Mouse (Mus musculus) gonadal fat pad, adult 2 months (tissue): Measurements from ENCODE around the gene E2f4. TPM values are rescaled to one million over a fixed set of nuclear protein-coding genes. Genes with fewer than 3 reads are reported as not detected.

Experiments used
- DNase-seq: peaks from one replicate; pipeline ENCODE4 v3.0.0-alpha.2; 2012; ENCODE audit warnings: low read depth
- polyA plus RNA-seq: library from polyadenylated mRNA; depleted of rRNA; stranded (reverse); fragments of >200 nt; gene quantifications from 2 replicates; pipeline ENCODE4 v1.2.3, GENCODE M21; 2012; rRNA removed

E2f4 gene
- polyA plus RNA-seq, 1 experiment = 88.9 TPM

GRCm38 (mm10) chr8:105347428-105348221, 50.2 kb downstream of the E2f4 start, which contains the start of gene Fhod1:
TSS of gene Fhod1 (minus strand) at chr8:105347953.
- no peak for DNase-seq

- no peak for DNase-seq
These were observed 51.1 kb downstream of the E2f4 start, which contains the start of gene Slc9a5 for GRCm38 (mm10) chr8:105348450-105349095. TSS of gene Slc9a5 (plus strand) at chr8:105348843.

- no peak for DNase-seq
These were observed 51.8 kb downstream of the E2f4 start for GRCm38 (mm10) chr8:105349096-105349771.

GRCm38 (mm10) chr8:105350186-105350585, 52.7 kb downstream of the E2f4 start:
- no peak for DNase-seq

- DNase-seq = no peak
These were observed 56.2 kb downstream of the E2f4 start for GRCm38 (mm10) chr8:105353583-105354135.

- no peak for DNase-seq
These were observed 57.1 kb downstream of the E2f4 start for GRCm38 (mm10) chr8:105354549-105354948.

Other genes with a start within 250 kb of the E2f4 start
- gene Ces3a, start 249.1 kb upstream of the E2f4 start, polyA plus RNA-seq = 0.62 TPM in 1 of 2 replicates, not detected in the other
- gene Ces3b, start 213.9 kb upstream of the E2f4 start, polyA plus RNA-seq = 0.19 and 0.41 TPM in 2 replicates
- 0.04 and 0.06 TPM in 2 replicates for gene Ces4a, start 165.9 kb upstream of the E2f4 start, polyA plus RNA-seq
- 7.8 and 15.8 TPM in 2 replicates for gene Cbfb, start 127.0 kb upstream of the E2f4 start, polyA plus RNA-seq
- gene D230025D16Rik, start 72.5 kb upstream of the E2f4 start, polyA plus RNA-seq = 19.6 and 23.2 TPM in 2 replicates
- 10.7 and 12.1 TPM in 2 replicates for gene B3gnt9, start 42.5 kb upstream of the E2f4 start, polyA plus RNA-seq
- 11.6 and 12.4 TPM in 2 replicates for gene Tradd, start 33.1 kb upstream of the E2f4 start, polyA plus RNA-seq
- gene Fbxl8, start 33.0 kb upstream of the E2f4 start, polyA plus RNA-seq = 6.5 and 7.6 TPM in 2 replicates
- gene Hsf4, start 27.9 kb upstream of the E2f4 start, polyA plus RNA-seq = 1.6 and 2.0 TPM in 2 replicates
- gene Nol3, start 21.5 kb upstream of the E2f4 start, polyA plus RNA-seq = 5.9 and 8.6 TPM in 2 replicates
- 5.3 and 5.4 TPM in 2 replicates for gene 4931428F04Rik, start 7.8 kb upstream of the E2f4 start, polyA plus RNA-seq
- gene Exoc3l, start 1.6 kb upstream of the E2f4 start, polyA plus RNA-seq = 6.3 and 9.6 TPM in 2 replicates
- 39.3 and 39.9 TPM in 2 replicates for gene Elmo3, start 7.9 kb downstream of the E2f4 start, polyA plus RNA-seq
- 11.5 and 12.6 TPM in 2 replicates for gene Lrrc29, start 28.6 kb downstream of the E2f4 start, polyA plus RNA-seq
- gene Tmem208, start 28.7 kb downstream of the E2f4 start, polyA plus RNA-seq = 74.9 and 103 TPM in 2 replicates
- 17.8 and 19.6 TPM in 2 replicates for gene Fhod1, start 50.3 kb downstream of the E2f4 start, polyA plus RNA-seq
- gene Slc9a5, start 51.2 kb downstream of the E2f4 start, polyA plus RNA-seq = 2.9 and 3.7 TPM in 2 replicates
- 2.4 and 2.7 TPM in 2 replicates for gene Plekhg4, start 75.6 kb downstream of the E2f4 start, polyA plus RNA-seq
- gene Kctd19, start 115.8 kb downstream of the E2f4 start, polyA plus RNA-seq = 0.23 and 0.89 TPM in 2 replicates
- 1.8 and 2.3 TPM in 2 replicates for gene Lrrc36, start 115.9 kb downstream of the E2f4 start, polyA plus RNA-seq
- gene Tppp3, start 173.9 kb downstream of the E2f4 start, polyA plus RNA-seq = 63.4 and 71.3 TPM in 2 replicates
- 37.2 and 43.5 TPM in 2 replicates for gene Zdhhc1, start 199.2 kb downstream of the E2f4 start, polyA plus RNA-seq
- 1.4 and 1.8 TPM in 2 replicates for gene Hsd11b2, start 221.1 kb downstream of the E2f4 start, polyA plus RNA-seq